Mouse (Mus musculus) hindbrain, postnatal 0 days (tissue): ENCODE measurements around the gene Nostrin. TPM values are rescaled to one million over a fixed set of nuclear protein-coding genes. Genes with fewer than 3 reads are reported as not detected.

Source experiments
- ATAC-seq: fragments of 200-750 bp; cut with Nextera tagmentation; 2 replicates; pipeline ENCODE4 v1.8.0; 2017; ENCODE audit warnings: mild to moderate bottlenecking, moderate TSS enrichment, moderate library complexity
- DNase-seq: peaks from one replicate; pipeline ENCODE4 v3.0.0-alpha.2; 2015; ENCODE audit warnings: low spot score
- H3K27ac ChIP-seq: fragments of 300-500 bp; sonication (generic); 2 replicates; pipeline ENCODE4 v1.5.1; 2014; ENCODE audit warnings: mild to moderate bottlenecking
- H3K27me3 ChIP-seq: fragments of 300-500 bp; sonication (generic); 2 replicates; pipeline ENCODE4 v1.6.1; 2014; ENCODE audit warnings: low read length, mixed read lengths; ENCODE audit not compliant: insufficient read depth
- H3K36me3 ChIP-seq: fragments of 300-500 bp; sonication (generic); 2 replicates; pipeline ENCODE4 v1.6.1; 2014; ENCODE audit warnings: low read length, mixed read lengths; ENCODE audit not compliant: insufficient read depth
- H3K4me1 ChIP-seq: fragments of 300-500 bp; sonication (generic); 2 replicates; pipeline ENCODE4 v1.6.1; 2014; ENCODE audit warnings: antibody characterized with exemption, low read length, mixed read lengths; ENCODE audit not compliant: insufficient read depth
- H3K4me2 ChIP-seq: fragments of 300-500 bp; sonication (generic); 2 replicates; pipeline ENCODE4 v1.6.1; 2014; ENCODE audit warnings: low read depth, mild to moderate bottlenecking, low read length, moderate library complexity, mixed read lengths
- H3K4me3 ChIP-seq: fragments of 300-500 bp; sonication (generic); 2 replicates; pipeline ENCODE4 v1.5.1; 2014; ENCODE audit warnings: low read length
- H3K9ac ChIP-seq: fragments of 300-500 bp; sonication (generic); replicated peaks from 2 replicates; pipeline ENCODE4 v1.6.1; 2014; ENCODE audit warnings: mild to moderate bottlenecking, low read length, moderate library complexity, mixed read lengths
- H3K9me3 ChIP-seq: fragments of 300-500 bp; sonication (generic); 2 replicates; pipeline ENCODE4 v1.6.1; 2016; ENCODE audit warnings: low read length, mixed read lengths
- CTCF ChIP-seq: IDR thresholded peaks from 2 replicates; pipeline ENCODE4 v1.5.1; 2016; ENCODE audit warnings: antibody characterized with exemption, control low read depth, low read depth
- WGBS: fragments of 180-500 bp; shearing (Covaris S2); extraction: QIAGEN DNeasy Blood & Tissue Kit; methylation state at CpG from one replicate; pipeline ENCODE4 v1.1.7; 2014; 5-methylcytosine and 5-hydroxymethylcytosine counted together
- polyA plus RNA-seq: library from polyadenylated mRNA; unstranded; fragments of >200 nt; fragmentation: Nextera tagmentation; extraction: Ambion mirVana; gene quantifications from 2 replicates; pipeline ENCODE4 v1.2.1, GENCODE M21; 2015
- total RNA-seq: library from RNA; depleted of rRNA; stranded (reverse); fragments of >200 nt; gene quantifications from 2 replicates; pipeline ENCODE4 v1.2.3, GENCODE M21; 2014

The Nostrin gene
- total and polyA plus RNA-seq, 2 experiments from 2014 or later = 1.9 to 2.3 TPM

DNA sequence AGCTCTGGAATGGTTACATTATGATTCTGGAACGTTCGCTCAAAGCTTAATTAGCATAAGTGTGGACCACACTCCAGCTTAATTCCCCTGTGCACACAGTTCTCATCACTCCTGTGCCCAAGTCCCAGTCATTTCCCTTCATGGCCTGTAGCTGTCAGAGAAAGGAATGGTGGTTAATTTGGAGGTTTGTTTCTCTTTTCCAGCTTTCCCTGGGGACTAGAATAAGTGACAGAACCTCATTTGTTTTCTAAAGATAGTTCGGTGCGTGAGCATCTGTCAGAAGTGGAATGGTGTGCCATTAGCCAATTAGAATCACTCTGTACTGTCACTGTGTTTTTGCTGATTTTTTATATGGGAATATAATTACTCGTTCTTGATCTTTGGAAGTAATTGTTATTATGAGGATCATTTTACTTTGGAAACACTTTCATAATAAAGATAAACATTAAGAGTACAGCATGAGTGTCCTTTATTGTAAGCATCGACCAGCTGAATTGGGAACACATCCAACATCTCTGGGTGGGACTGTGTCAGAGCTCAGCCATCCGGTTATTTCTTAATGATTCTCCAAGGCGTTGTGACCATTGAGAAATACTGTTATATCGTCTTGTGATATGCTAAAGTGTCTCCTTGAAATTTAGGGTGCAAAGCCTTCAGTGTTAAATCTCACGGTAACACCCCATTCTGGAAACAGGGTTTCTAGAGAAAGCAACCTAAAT lies 21.6 kb upstream of the Nostrin start:
- ATAC-seq (no peak), DNase-seq (peak; percentile 33)
- H3K27ac ChIP-seq = no peak overlapping the region

DNA sequence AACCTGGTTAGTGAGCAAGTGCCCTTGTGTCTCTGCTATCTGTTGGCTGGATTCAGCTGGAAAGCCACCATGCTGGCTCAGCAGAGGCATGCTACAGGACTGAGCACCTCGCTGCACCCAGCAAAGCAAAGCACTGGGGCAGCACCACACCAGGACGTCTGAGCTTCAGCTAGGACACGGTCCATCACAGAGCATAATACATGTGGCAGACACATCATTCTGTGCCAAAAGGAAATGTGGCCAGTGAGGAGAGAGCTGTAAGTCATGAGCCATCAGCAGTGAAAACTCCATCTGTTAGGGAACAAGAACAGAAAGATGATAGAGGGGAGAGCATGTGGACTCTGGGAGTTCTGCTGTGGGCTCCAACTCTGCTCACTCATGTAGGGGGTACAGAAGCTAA lies 19.7 kb upstream of the Nostrin start:
- ATAC-seq (no peak), DNase-seq (no peak)

More for the DNA sequence above, 21.6 kb upstream of the Nostrin start:
- Histone ChIP-seq H3K36me3 (no peaks in the 10 kb centered on the region), H3K9me3 (no peaks in the 10 kb centered on the region), H3K4me1 (no peaks in the 10 kb centered on the region), H3K27me3 (no peaks in the 10 kb centered on the region), H3K9ac (no peak overlapping the region), H3K4me2 (no peak overlapping the region), H3K4me3 (no peak overlapping the region)
- WGBS = 47% methylated on average over 10 of the region's 10 CpGs
- TF ChIP-seq CTCF = no peak

DNA sequence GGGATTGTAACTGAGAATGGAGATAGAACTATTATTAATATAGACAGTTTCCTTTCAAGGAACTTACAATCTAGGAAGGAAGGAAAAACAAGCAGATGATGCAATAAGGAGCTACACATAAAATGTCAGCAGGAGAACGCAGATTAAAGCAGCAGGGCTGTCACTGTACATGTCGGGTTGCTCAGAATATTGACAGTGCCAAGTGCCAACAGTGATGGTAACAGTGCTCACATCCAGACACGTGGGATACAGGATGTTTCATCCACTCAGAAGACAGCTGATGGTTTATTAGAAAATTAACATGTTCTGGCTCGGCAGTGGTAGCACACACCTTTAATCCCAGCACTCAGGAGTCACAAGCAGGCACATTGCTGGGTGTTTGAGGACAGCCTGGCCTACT lies 18.8 kb upstream of the Nostrin start:
- Histone ChIP-seq H3K4me3 (no peak overlapping the region), H3K9me3 (no peaks in the 10 kb centered on the region), H3K27me3 (no peaks in the 10 kb centered on the region), H3K4me2 (no peak overlapping the region), H3K36me3 (no peaks in the 10 kb centered on the region), H3K9ac (no peak overlapping the region), H3K27ac (no peak overlapping the region), H3K4me1 (no peaks in the 10 kb centered on the region)
- DNase-seq (peak; percentile 27), ATAC-seq (0 out of 2 replicates have a peak, but pooled peaks have one; percentile 58)
- TF ChIP-seq CTCF = no peak
- 57% methylated on average over 4 of the region's 4 CpGs for WGBS

More for the DNA sequence above, 19.7 kb upstream of the Nostrin start:
- Histone ChIP-seq H3K9me3 (no peaks in the 10 kb centered on the region), H3K4me3 (no peak overlapping the region), H3K27me3 (no peaks in the 10 kb centered on the region), H3K9ac (no peak overlapping the region), H3K27ac (no peak overlapping the region), H3K4me2 (no peak overlapping the region), H3K4me1 (no peaks in the 10 kb centered on the region), H3K36me3 (no peaks in the 10 kb centered on the region)
- 63% methylated on average over 3 of the region's 3 CpGs for WGBS
- TF ChIP-seq CTCF = no peak

DNA sequence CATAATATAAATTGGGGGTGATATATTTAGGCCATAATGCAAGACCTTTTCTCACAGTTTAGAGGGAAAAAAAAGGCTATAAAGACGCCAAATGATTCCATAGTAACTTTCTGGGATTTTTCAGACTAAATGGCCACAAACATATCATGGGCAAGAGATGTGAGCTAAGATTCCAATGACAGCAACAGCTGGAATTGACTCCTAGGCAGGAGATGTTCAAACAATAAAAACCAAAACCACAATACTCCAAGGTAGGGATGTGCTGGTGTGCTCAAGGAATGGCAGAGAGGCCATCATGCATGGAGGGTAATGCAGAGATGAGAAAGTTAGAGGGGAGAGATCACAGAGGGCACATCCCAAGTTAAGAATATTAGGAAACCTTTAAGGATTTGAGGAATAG lies 16.6 kb upstream of the Nostrin start:
- no peak for ATAC-seq
- no peak for TF ChIP-seq CTCF
- Histone ChIP-seq H3K27me3 (no peaks in the 10 kb centered on the region), H3K4me2 (no peak overlapping the region), H3K4me3 (no peak overlapping the region), H3K4me1 (no peaks in the 10 kb centered on the region), H3K9ac (no peak overlapping the region), H3K9me3 (no peaks in the 10 kb centered on the region), H3K36me3 (no peaks in the 10 kb centered on the region), H3K27ac (no peak overlapping the region)
- no peak for DNase-seq
- WGBS = 93% methylated on average over 1 of the region's 1 CpGs

DNA sequence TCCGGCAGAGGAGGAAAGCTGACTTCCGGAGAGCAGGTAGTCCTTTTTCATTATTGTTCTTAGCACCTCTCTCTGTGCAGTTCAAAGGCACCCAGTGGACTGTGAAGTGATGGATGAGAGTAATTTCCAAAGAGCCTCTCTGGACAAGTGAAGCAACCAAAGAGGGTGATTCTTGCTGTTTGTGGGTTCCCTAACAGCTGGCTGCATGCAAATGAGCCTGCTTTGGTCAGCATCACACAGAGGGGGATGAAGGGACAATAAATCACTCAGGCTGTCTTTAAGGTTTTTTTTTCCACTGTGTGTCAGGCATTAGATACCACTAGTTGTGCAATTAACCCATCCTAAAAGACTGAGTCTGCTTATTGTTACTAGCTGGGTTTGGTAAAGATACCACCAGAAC lies 15.9 kb upstream of the Nostrin start:
- H3K27ac ChIP-seq = no peak overlapping the region
- peak; percentile 20 for DNase-seq
- no peak overlapping the region for H3K9ac ChIP-seq
- no peak for TF ChIP-seq CTCF
- no peak for ATAC-seq
- H3K4me1 ChIP-seq = no peaks in the 10 kb centered on the region
- H3K36me3 ChIP-seq = no peaks in the 10 kb centered on the region
- no peak overlapping the region for H3K4me3 ChIP-seq
- no peaks in the 10 kb centered on the region for H3K9me3 ChIP-seq
- no peak overlapping the region for H3K4me2 ChIP-seq
- no peaks in the 10 kb centered on the region for H3K27me3 ChIP-seq
- 45% methylated on average over 2 of the region's 2 CpGs for WGBS

DNA sequence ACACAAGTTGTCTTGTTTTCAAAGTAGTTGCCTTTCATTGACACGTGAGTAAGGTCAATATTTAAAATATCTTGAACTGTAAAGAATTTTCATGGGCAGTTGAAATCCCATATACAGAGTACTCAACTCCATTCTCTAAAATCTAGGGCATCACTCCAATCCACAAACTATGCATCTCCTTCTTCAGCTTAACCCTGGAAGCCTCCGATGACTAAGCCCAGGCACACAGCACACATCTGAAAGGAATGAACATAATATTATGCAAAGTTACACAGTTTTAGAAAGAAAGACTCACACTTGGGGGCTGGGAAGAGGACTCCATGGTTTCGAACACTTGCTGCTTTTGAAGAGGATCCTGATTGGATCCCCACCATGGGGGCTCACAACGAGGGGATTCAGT lies 13.9 kb upstream of the Nostrin start:
- H3K27ac ChIP-seq = no peak overlapping the region
- TF ChIP-seq CTCF = no peak
- 84% methylated on average over 4 of the region's 4 CpGs for WGBS

DNA sequence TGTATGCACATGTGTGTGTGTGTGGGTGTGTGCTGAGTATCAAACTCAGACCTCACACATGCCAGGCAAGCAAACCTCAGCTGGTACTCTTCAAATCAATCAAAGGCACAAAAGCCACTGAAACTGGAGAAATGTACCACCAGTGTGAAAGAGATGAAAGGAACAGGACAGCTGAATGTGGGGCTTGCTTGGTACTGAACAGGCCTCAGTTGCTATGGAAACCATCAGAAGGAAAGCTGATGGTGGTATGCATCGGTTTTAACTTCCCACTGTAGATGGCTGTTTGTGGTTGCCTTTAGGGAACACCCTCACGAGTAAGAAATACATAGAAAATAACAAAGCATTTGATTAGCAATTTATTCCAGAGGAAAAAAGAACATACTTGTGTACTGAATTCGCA lies 10.2 kb upstream of the Nostrin start:
- no peak for TF ChIP-seq CTCF
- H3K9ac ChIP-seq = no peak overlapping the region
- no peaks in the 10 kb centered on the region for H3K36me3 ChIP-seq
- H3K27ac ChIP-seq = no peak overlapping the region
- no peak overlapping the region for H3K4me2 ChIP-seq
- H3K4me3 ChIP-seq = no peak overlapping the region
- WGBS = 37% methylated on average over 3 of the region's 3 CpGs
- no peaks in the 10 kb centered on the region for H3K9me3 ChIP-seq
- peaks cover 12% of the 10 kb centered on the region for H3K4me1 ChIP-seq
- ATAC-seq (no peak), DNase-seq (peak; percentile 37)
- H3K27me3 ChIP-seq = no peaks in the 10 kb centered on the region

More for the DNA sequence above, 13.9 kb upstream of the Nostrin start:
- no peak for ATAC-seq
- H3K4me2 ChIP-seq = no peak overlapping the region
- H3K4me3 ChIP-seq = no peak overlapping the region
- no peak overlapping the region for H3K9ac ChIP-seq
- no peaks in the 10 kb centered on the region for H3K36me3 ChIP-seq
- H3K4me1 ChIP-seq = no peaks in the 10 kb centered on the region
- DNase-seq = no peak
- H3K27me3 ChIP-seq = no peaks in the 10 kb centered on the region
- H3K9me3 ChIP-seq = no peaks in the 10 kb centered on the region
